Mouse (Mus musculus) neural tube, embryonic 11.5 days (tissue): ENCODE measurements around the gene Agbl2. TPM values are rescaled to one million over a fixed set of nuclear protein-coding genes. Genes with fewer than 3 reads are reported as not detected.
"Not testable (repeated sequence)": the region's sequence is repeated elsewhere in the genome, so short reads cannot be mapped to it uniquely, and the experiment has no call there.

Experiments
- ATAC-seq: fragments of 200-750 bp; cut with Nextera tagmentation; 2 replicates; pipeline ENCODE4 v1.8.0; 2017; ENCODE audit warnings: moderate number of reproducible peaks, mild to moderate bottlenecking, moderate TSS enrichment, moderate library complexity; ENCODE audit not compliant: insufficient read depth, low FRiP score, low TSS enrichment
- DNase-seq: peaks from one replicate; pipeline ENCODE4 v3.0.0-alpha.2; 2015; ENCODE audit warnings: low spot score
- H3K27ac ChIP-seq: fragments of 300-500 bp; sonication (generic); 2 replicates; pipeline ENCODE4 v1.5.1; 2014; ENCODE audit warnings: low read depth, mild to moderate bottlenecking, low read length
- H3K27me3 ChIP-seq: fragments of 300-500 bp; sonication (generic); 2 replicates; pipeline ENCODE4 v1.6.1; 2014; ENCODE audit warnings: mild to moderate bottlenecking, low read length, mixed read lengths; ENCODE audit not compliant: control insufficient read depth, insufficient read depth
- H3K36me3 ChIP-seq: fragments of 300-500 bp; sonication (generic); 2 replicates; pipeline ENCODE4 v1.6.1; 2014; ENCODE audit warnings: mild to moderate bottlenecking, low read length, moderate library complexity, mixed read lengths; ENCODE audit not compliant: control insufficient read depth, insufficient read depth
- H3K4me1 ChIP-seq: fragments of 300-500 bp; sonication (generic); 2 replicates; pipeline ENCODE4 v1.6.1; 2014; ENCODE audit warnings: low read length, mixed read lengths; ENCODE audit not compliant: control insufficient read depth, insufficient read depth
- H3K4me2 ChIP-seq: fragments of 300-500 bp; sonication (generic); 2 replicates; pipeline ENCODE4 v1.6.1; 2014; ENCODE audit warnings: low read depth, mild to moderate bottlenecking, moderate library complexity
- H3K4me3 ChIP-seq: fragments of 300-500 bp; sonication (generic); 2 replicates; pipeline ENCODE4 v1.5.1; 2014; ENCODE audit warnings: low read depth, low read length
- H3K9ac ChIP-seq: fragments of 300-500 bp; sonication (generic); 2 replicates; pipeline ENCODE4 v1.6.1; 2014; ENCODE audit warnings: mild to moderate bottlenecking, low read length
- H3K9me3 ChIP-seq: fragments of 300-500 bp; sonication (generic); 2 replicates; pipeline ENCODE4 v1.6.1; 2016; ENCODE audit warnings: low read length; ENCODE audit not compliant: control insufficient read depth
- WGBS: fragments of 180-500 bp; shearing (Covaris S2); extraction: QIAGEN DNeasy Blood & Tissue Kit; methylation state at CpG from one replicate; pipeline ENCODE4 v1.1.7; 2014; 5-methylcytosine and 5-hydroxymethylcytosine counted together
- polyA plus RNA-seq: library from polyadenylated mRNA; unstranded; fragments of >200 nt; fragmentation: Nextera tagmentation; extraction: Ambion mirVana; gene quantifications from 2 replicates; pipeline ENCODE4 v1.2.1, GENCODE M21; 2014

Gene Agbl2
- polyA plus RNA-seq, 1 experiment from 2014 or later = 0.37 TPM

DNA sequence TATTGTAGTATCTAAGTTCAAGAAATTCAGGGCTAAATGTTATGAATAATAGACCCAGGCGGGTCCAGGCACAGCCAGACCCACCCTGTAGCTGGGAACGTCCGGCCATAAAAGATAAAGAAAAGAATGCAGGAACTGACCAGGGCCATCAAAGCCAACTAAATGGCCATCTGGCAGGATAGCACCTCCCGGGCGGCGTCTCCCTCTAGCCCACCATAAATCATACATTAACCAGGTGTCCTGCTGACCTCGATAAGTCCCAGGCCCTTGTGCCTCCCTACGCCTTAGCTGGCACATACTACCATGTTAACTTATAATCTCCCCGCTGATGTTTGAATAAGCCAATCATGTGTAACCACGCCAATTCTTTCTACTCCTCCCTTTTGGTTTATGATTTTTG, 42.0 kb downstream of the Agbl2 start:
- H3K4me1 ChIP-seq, ATAC-seq, H3K9me3 ChIP-seq, DNase-seq, H3K27ac ChIP-seq, H3K4me2 ChIP-seq, H3K36me3 ChIP-seq, H3K4me3 ChIP-seq, H3K27me3 ChIP-seq, H3K9ac ChIP-seq: not testable (repeated sequence)
- WGBS = 50% methylated on average over 10 of the region's 10 CpGs

- DNase-seq (no peak), ATAC-seq (no peak)
- Histone ChIP-seq H3K4me3 (no peak overlapping the region), H3K36me3 (no peaks in the 10 kb centered on the region), H3K4me2 (no peak overlapping the region), H3K9ac (no peak overlapping the region), H3K27ac (no peak overlapping the region), H3K4me1 (no peaks in the 10 kb centered on the region), H3K27me3 (no peaks in the 10 kb centered on the region), H3K9me3 (no peaks in the 10 kb centered on the region)
- WGBS = 89% methylated on average over 11 of the region's 11 CpGs
Observed at GRCm38 (mm10) chr2:90825515-90826172, 43.1 kb downstream of the Agbl2 start.

DNA sequence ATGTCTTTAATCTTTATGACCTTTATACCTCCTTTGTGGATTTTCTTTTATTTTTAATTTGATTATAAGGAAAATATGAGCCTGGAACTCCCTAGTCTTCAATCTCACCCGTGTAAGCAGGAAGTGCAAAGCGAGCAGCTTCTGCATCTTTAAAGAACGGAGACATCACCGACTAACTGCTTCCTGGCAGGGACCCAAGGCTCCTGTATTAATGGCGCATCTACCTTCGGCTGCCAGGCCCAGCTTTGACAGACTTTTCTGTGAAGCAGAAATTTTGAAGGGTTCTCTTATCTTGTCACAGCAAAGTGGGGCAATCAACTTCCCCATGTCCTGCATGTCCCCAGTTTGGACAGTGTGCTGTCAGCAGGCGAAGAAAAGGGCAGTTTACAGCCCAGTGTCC, 46.2 kb downstream of the Agbl2 start:
- Histone ChIP-seq H3K9ac (no peak overlapping the region), H3K9me3 (no peaks in the 10 kb centered on the region), H3K27me3 (no peaks in the 10 kb centered on the region), H3K36me3 (no peaks in the 10 kb centered on the region), H3K27ac (no peak overlapping the region), H3K4me3 (no peak overlapping the region), H3K4me2 (no peak overlapping the region), H3K4me1 (no peaks in the 10 kb centered on the region)
- 82% methylated on average over 7 of the region's 7 CpGs for WGBS
- no peak for DNase-seq
- no peak for ATAC-seq

DNA sequence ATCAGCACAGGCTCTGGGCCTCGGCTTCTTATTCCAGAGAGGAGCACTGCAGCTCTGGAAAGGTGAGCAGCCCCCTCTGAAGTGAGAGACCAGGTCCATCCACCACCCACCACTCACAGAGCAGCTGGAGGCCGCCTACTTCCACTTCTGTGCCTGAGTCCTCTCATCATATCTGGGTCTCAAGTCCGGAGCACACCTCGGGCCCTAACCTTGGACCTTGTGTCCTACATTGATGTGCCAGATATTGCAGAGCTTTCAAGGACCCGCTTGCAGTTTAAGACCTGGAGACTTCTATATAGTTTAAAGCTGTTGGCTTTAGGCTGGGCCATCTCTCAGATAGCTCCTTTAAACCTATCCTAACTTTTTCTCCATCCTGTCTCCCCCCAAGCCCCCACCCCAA, 51.0 kb downstream of the Agbl2 start:
- ATAC-seq = no peak

GRCm38 (mm10) chr2:90838621-90839020, 56.1 kb downstream of the Agbl2 start:
- Histone ChIP-seq H3K9ac (no peak overlapping the region), H3K27ac (no peak overlapping the region), H3K27me3 (no peaks in the 10 kb centered on the region), H3K4me2 (no peak overlapping the region), H3K36me3 (no peaks in the 10 kb centered on the region), H3K4me1 (no peaks in the 10 kb centered on the region), H3K4me3 (no peak overlapping the region), H3K9me3 (no peaks in the 10 kb centered on the region)
- WGBS = 90% methylated on average over 2 of the region's 2 CpGs
- ATAC-seq = no peak
- DNase-seq = no peak

More for the DNA sequence above, 51.0 kb downstream of the Agbl2 start:
- Histone ChIP-seq H3K27me3 (no peaks in the 10 kb centered on the region), H3K4me2 (no peak overlapping the region), H3K4me1 (no peaks in the 10 kb centered on the region), H3K9ac (no peak overlapping the region), H3K36me3 (no peaks in the 10 kb centered on the region), H3K9me3 (no peaks in the 10 kb centered on the region), H3K27ac (no peak overlapping the region), H3K4me3 (no peak overlapping the region)
- 79% methylated on average over 5 of the region's 5 CpGs for WGBS
- no peak for DNase-seq

DNA sequence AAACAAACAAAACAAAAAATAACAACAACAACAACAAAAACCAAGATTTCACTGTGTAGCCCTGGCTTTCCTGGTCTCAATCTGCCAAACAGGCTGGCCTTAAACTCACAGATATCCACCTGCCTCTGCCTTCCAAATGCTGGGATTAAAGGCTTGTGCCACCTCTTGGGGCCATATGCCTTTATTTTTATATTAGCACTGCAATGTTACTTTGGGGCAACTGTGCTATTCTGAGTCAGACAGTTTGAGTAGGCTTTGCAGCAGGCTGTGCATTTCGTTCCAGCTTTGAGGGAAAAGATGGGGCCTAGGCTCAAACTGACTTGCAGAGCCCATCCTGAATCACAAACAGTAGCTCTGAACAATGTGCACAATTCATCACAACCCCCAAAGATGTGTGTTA, 61.1 kb downstream of the Agbl2 start:
- Histone ChIP-seq H3K4me2 (no peak overlapping the region), H3K9me3 (no peaks in the 10 kb centered on the region), H3K4me3 (no peak overlapping the region), H3K27ac (no peak overlapping the region), H3K9ac (no peak overlapping the region), H3K4me1 (no peaks in the 10 kb centered on the region), H3K27me3 (no peaks in the 10 kb centered on the region), H3K36me3 (no peaks in the 10 kb centered on the region)
- 69% methylated on average over 1 of the region's 1 CpGs for WGBS
- no peak for ATAC-seq
- DNase-seq = no peak

- H3K4me3 ChIP-seq = no peak overlapping the region
- H3K27me3 ChIP-seq = no peaks in the 10 kb centered on the region
- ATAC-seq = no peak
- no peaks in the 10 kb centered on the region for H3K36me3 ChIP-seq
- H3K9ac ChIP-seq = no peak overlapping the region
- no peaks in the 10 kb centered on the region for H3K4me1 ChIP-seq
- DNase-seq = no peak
- H3K4me2 ChIP-seq = no peak overlapping the region
- WGBS = 80% methylated on average over 5 of the region's 5 CpGs
- no peak overlapping the region for H3K27ac ChIP-seq
- no peaks in the 10 kb centered on the region for H3K9me3 ChIP-seq
Observed at GRCm38 (mm10) chr2:90844262-90844661, 61.7 kb downstream of the Agbl2 start.

- Histone ChIP-seq H3K27ac (no peak overlapping the region), H3K27me3 (no peaks in the 10 kb centered on the region), H3K9me3 (no peaks in the 10 kb centered on the region), H3K4me1 (no peaks in the 10 kb centered on the region), H3K9ac (no peak overlapping the region), H3K36me3 (no peaks in the 10 kb centered on the region; the same call in 1 of the 2 replicates), H3K4me3 (no peak overlapping the region), H3K4me2 (no peak overlapping the region)
- no peak for DNase-seq
- no peak for ATAC-seq
- 86% methylated on average over 5 of the region's 5 CpGs for WGBS
Observed at GRCm38 (mm10) chr2:90845234-90845633, 62.7 kb downstream of the Agbl2 start.

GRCm38 (mm10) chr2:90846171-90846570, 63.6 kb downstream of the Agbl2 start:
- DNase-seq (no peak), ATAC-seq (no peak)
- Histone ChIP-seq H3K9me3 (no peaks in the 10 kb centered on the region), H3K4me3 (peak overlapping the region; percentile 65; the same call in 1 of the 2 replicates), H3K36me3 (peaks cover 4% of the 10 kb centered on the region), H3K27me3 (no peaks in the 10 kb centered on the region), H3K4me2 (peak overlapping the region; percentile 57), H3K9ac (peak overlapping the region; percentile 57), H3K27ac (0 out of 2 replicates have a peak overlapping the region, but pooled peaks have one; percentile 11), H3K4me1 (no peaks in the 10 kb centered on the region)
- WGBS = 51% methylated on average over 6 of the region's 6 CpGs
